Mouse (Mus musculus) midbrain, embryonic 11.5 days (tissue): ENCODE results near the gene Epha10. TPM values are rescaled to one million over a fixed set of nuclear protein-coding genes. Genes with fewer than 3 reads are reported as not detected.

ENCODE experiments used
- polyA plus RNA-seq: library from polyadenylated mRNA; unstranded; fragments of >200 nt; fragmentation: Nextera tagmentation; extraction: Ambion mirVana; gene quantifications from 2 replicates; pipeline ENCODE4 v1.2.1, GENCODE M21; 2014

The Epha10 gene
- polyA plus RNA-seq, 1 experiment from 2014 or later, result 4.7 TPM

Other genes with a start within 250 kb of the Epha10 start
- 19.2 and 20.5 TPM in 2 replicates for gene Pou3f1, start 224.1 kb upstream of the Epha10 start, polyA plus RNA-seq
- gene Utp11, start 187.3 kb upstream of the Epha10 start, polyA plus RNA-seq, result 66.2 and 75.4 TPM in 2 replicates
- gene Fhl3, start 180.2 kb upstream of the Epha10 start, polyA plus RNA-seq, result 3.9 and 4.5 TPM in 2 replicates
- gene Sf3a3, start 166.1 kb upstream of the Epha10 start, polyA plus RNA-seq, result 221 and 236 TPM in 2 replicates
- gene Inpp5b, start 139.0 kb upstream of the Epha10 start, polyA plus RNA-seq, result 24.6 and 28.2 TPM in 2 replicates
- gene Mtf1, start 78.8 kb upstream of the Epha10 start, polyA plus RNA-seq, result 12.9 and 16.7 TPM in 2 replicates
- 43.0 and 47.9 TPM in 2 replicates for gene Yrdc, start 30.2 kb upstream of the Epha10 start, polyA plus RNA-seq
- gene 1110065P20Rik, start 29.7 kb upstream of the Epha10 start, polyA plus RNA-seq, result 52.7 and 60.0 TPM in 2 replicates
- gene Maneal, start 18.7 kb upstream of the Epha10 start, polyA plus RNA-seq, result 10.2 and 11.5 TPM in 2 replicates
- gene 9930104L06Rik, start 56.1 kb downstream of the Epha10 start, polyA plus RNA-seq, result 3.8 and 4.3 TPM in 2 replicates
- gene Cdca8, start 58.4 kb downstream of the Epha10 start, polyA plus RNA-seq, result 244 and 248 TPM in 2 replicates
- 9.0 and 11.9 TPM in 2 replicates for gene Rspo1, start 105.5 kb downstream of the Epha10 start, polyA plus RNA-seq
- 88.7 and 101 TPM in 2 replicates for gene Gnl2, start 135.7 kb downstream of the Epha10 start, polyA plus RNA-seq
- gene Dnali1, start 184.8 kb downstream of the Epha10 start, polyA plus RNA-seq, result 0.23 and 0.42 TPM in 2 replicates
- 38.0 and 41.0 TPM in 2 replicates for gene Snip1, start 185.8 kb downstream of the Epha10 start, polyA plus RNA-seq
- gene Meaf6, start 204.2 kb downstream of the Epha10 start, polyA plus RNA-seq, result 126 and 128 TPM in 2 replicates
- 0.22 and 0.37 TPM in 2 replicates for gene Zc3h12a, start 246.9 kb downstream of the Epha10 start, polyA plus RNA-seq